Mouse (Mus musculus) MEL (cell line): Measurements from ENCODE around the gene Lyrm1. TPM values are rescaled to one million over a fixed set of nuclear protein-coding genes. Genes with fewer than 3 reads are reported as not detected.
A peak's percentile ranks its signal among the peaks of the same experiment; 100 is the strongest.

Source experiments
- DNase-seq: peaks from one replicate; pipeline ENCODE4 v3.0.0; 2011; ENCODE audit warnings: low read depth, low spot score
- H3K27ac ChIP-seq: 2 replicates; pipeline ENCODE4 v1.5.1; 2012; ENCODE audit warnings: low read depth, mild to moderate bottlenecking, control low read depth, low read length, moderate library complexity; ENCODE audit not compliant: control insufficient read depth
- H3K27me3 ChIP-seq, 2 experiments: fragments of 150-350 bp in 1 of 2; sonication (generic) in 1 of 2; 2 replicates each; pipeline ENCODE4 v1.6.1; 2012; ENCODE audit warnings: low read length in 2 of 2, mild to moderate bottlenecking in 2 of 2, improper control_type of control experiment in 1 of 2, moderate library complexity in 1 of 2; ENCODE audit not compliant: insufficient read depth in 2 of 2, control insufficient read depth in 1 of 2
- H3K36me3 ChIP-seq, 2 experiments: 2 replicates each; pipeline ENCODE4 v1.6.1; 2012 to 2014; ENCODE audit warnings: low read length in 2 of 2, improper control_type of control experiment in 1 of 2, inconsistent platforms in 1 of 2, mild to moderate bottlenecking in 1 of 2; ENCODE audit not compliant: insufficient read depth in 2 of 2, control insufficient read depth in 1 of 2
- H3K4me1 ChIP-seq, 2 experiments: fragments of 150-350 bp in 1 of 2; sonication (generic) in 1 of 2; 2 replicates each; pipeline ENCODE4 v1.6.1; 2012; ENCODE audit warnings: low read length in 2 of 2, improper control_type of control experiment in 1 of 2, mild to moderate bottlenecking in 1 of 2; ENCODE audit not compliant: insufficient read depth in 2 of 2, control insufficient read depth in 1 of 2
- H3K4me3 ChIP-seq, 2 experiments: fragments of 150-350 bp in 1 of 2; sonication (generic) in 1 of 2; 2 replicates each; pipeline ENCODE4 v1.5.1; 2012; ENCODE audit warnings: low read depth in 2 of 2, low read length in 2 of 2, mild to moderate bottlenecking in 2 of 2, moderate library complexity in 2 of 2, control low read depth in 1 of 2, improper control_type of control experiment in 1 of 2; ENCODE audit not compliant: control insufficient read depth in 1 of 2, insufficient read depth in 1 of 2
- H3K79me2 ChIP-seq: 2 replicates; pipeline ENCODE4 v1.6.1; 2012; ENCODE audit warnings: mild to moderate bottlenecking, low read length, moderate library complexity; ENCODE audit not compliant: control insufficient read depth, poor library complexity, insufficient read depth
- H3K9ac ChIP-seq: 2 replicates; pipeline ENCODE4 v1.6.1; 2012; ENCODE audit warnings: low read depth, mild to moderate bottlenecking, control low read depth, low read length, moderate library complexity; ENCODE audit not compliant: control insufficient read depth, poor library complexity, severe bottlenecking
- H3K9me3 ChIP-seq: fragments of 150-350 bp; sonication (generic); replicated peaks from 2 replicates; pipeline ENCODE4 v1.6.1; 2012; ENCODE audit warnings: mild to moderate bottlenecking, low read length, improper control_type of control experiment, moderate library complexity; ENCODE audit not compliant: insufficient read depth
- BHLHE40 ChIP-seq: IDR thresholded peaks from 2 replicates; pipeline ENCODE4 v1.6.1; 2012; ENCODE audit warnings: low read depth, mild to moderate bottlenecking, inconsistent platforms, low read length, improper control_type of control experiment, borderline replicate concordance
- CHD1 ChIP-seq: IDR thresholded peaks from 2 replicates; pipeline ENCODE4 v1.6.1; 2012; ENCODE audit warnings: low read depth, mild to moderate bottlenecking, inconsistent platforms, low read length, improper control_type of control experiment
- CTCF ChIP-seq, 3 experiments: IDR thresholded peaks in 2 of 3; conservative IDR thresholded peaks in 1 of 3; 2 replicates each; pipeline ENCODE4 v1.5.1; 2011 to 2012; ENCODE audit warnings: low read length in 3 of 3, low read depth in 2 of 3, mild to moderate bottlenecking in 2 of 3, improper control_type of control experiment in 1 of 3, inconsistent platforms in 1 of 3, mixed read lengths in 1 of 3, moderate library complexity in 1 of 3; ENCODE audit not compliant: control insufficient read depth in 1 of 3, insufficient read depth in 1 of 3, poor library complexity in 1 of 3, severe bottlenecking in 1 of 3
- E2F4 ChIP-seq: IDR thresholded peaks from 2 replicates; pipeline ENCODE4 v1.6.1; 2011; ENCODE audit warnings: low read depth, low read length, improper control_type of control experiment, borderline replicate concordance
- ELF1 ChIP-seq: IDR thresholded peaks from 2 replicates; pipeline ENCODE4 v1.6.1; 2014; ENCODE audit warnings: low read depth, mild to moderate bottlenecking, inconsistent platforms, low read length, improper control_type of control experiment, moderate library complexity
- ETS1 ChIP-seq: IDR thresholded peaks from 2 replicates; pipeline ENCODE4 v1.6.1; 2012; ENCODE audit warnings: low read depth, mild to moderate bottlenecking, inconsistent platforms, low read length, improper control_type of control experiment, moderate library complexity
- GATA1 ChIP-seq: IDR thresholded peaks from 2 replicates; pipeline ENCODE4 v1.6.1; 2011; ENCODE audit warnings: low read depth, low read length, improper control_type of control experiment
- HCFC1 ChIP-seq: IDR thresholded peaks from 2 replicates; pipeline ENCODE4 v1.6.1; 2012; ENCODE audit warnings: low read depth, mild to moderate bottlenecking, inconsistent platforms, low read length, improper control_type of control experiment, moderate library complexity
- KAT2A ChIP-seq: conservative IDR thresholded peaks from 2 replicates; pipeline ENCODE4 v1.6.1; 2012; ENCODE audit warnings: low read depth, low read length, improper control_type of control experiment, inconsistent platforms
- MAX ChIP-seq: IDR thresholded peaks from 2 replicates; pipeline ENCODE4 v1.6.1; 2011; ENCODE audit warnings: low read length, improper control_type of control experiment
- MAZ ChIP-seq: IDR thresholded peaks from 2 replicates; pipeline ENCODE4 v1.6.1; 2012; ENCODE audit warnings: low read depth, mild to moderate bottlenecking, inconsistent platforms, low read length, improper control_type of control experiment
- MXI1 ChIP-seq: IDR thresholded peaks from 2 replicates; pipeline ENCODE4 v1.6.1; 2011; ENCODE audit warnings: mild to moderate bottlenecking, low read depth, low read length, improper control_type of control experiment
- MYC ChIP-seq: IDR thresholded peaks from 2 replicates; pipeline ENCODE4 v1.6.1; 2011; ENCODE audit warnings: low read depth, mild to moderate bottlenecking, low read length, improper control_type of control experiment, moderate library complexity
- NELFE ChIP-seq: IDR thresholded peaks from 2 replicates; pipeline ENCODE4 v1.6.1; 2011; ENCODE audit warnings: low read depth, low read length, improper control_type of control experiment
- NRF1 ChIP-seq: IDR thresholded peaks from 2 replicates; pipeline ENCODE4 v1.6.1; 2014; ENCODE audit warnings: low read depth, mild to moderate bottlenecking, inconsistent platforms, low read length, improper control_type of control experiment, moderate library complexity; ENCODE audit not compliant: poor library complexity, insufficient read depth, severe bottlenecking
- POLR2A ChIP-seq, 2 experiments: IDR thresholded peaks; 2 replicates each; pipeline ENCODE4 v1.6.1; 2011 to 2012; ENCODE audit warnings: low read length in 2 of 2, mild to moderate bottlenecking in 2 of 2, control low read depth in 1 of 2, improper control_type of control experiment in 1 of 2, low read depth in 1 of 2, moderate library complexity in 1 of 2; ENCODE audit not compliant: control insufficient read depth in 1 of 2, insufficient read depth in 1 of 2, poor library complexity in 1 of 2
- POLR2AphosphoS2 ChIP-seq: IDR thresholded peaks from 2 replicates; pipeline ENCODE4 v1.6.1; 2011; ENCODE audit warnings: low read length, improper control_type of control experiment
- POLR2AphosphoS5 ChIP-seq: IDR thresholded peaks from 2 replicates; pipeline ENCODE4 v1.6.1; 2012; ENCODE audit warnings: low read depth, borderline replicate concordance, mild to moderate bottlenecking, inconsistent platforms, low read length, moderate library complexity, mixed read lengths
- SIN3A ChIP-seq: IDR thresholded peaks from 2 replicates; pipeline ENCODE4 v1.6.1; 2012; ENCODE audit warnings: low read length, improper control_type of control experiment, inconsistent platforms
- TAL1 ChIP-seq: IDR thresholded peaks from 2 replicates; pipeline ENCODE4 v1.6.1; 2012; ENCODE audit warnings: mild to moderate bottlenecking, inconsistent platforms, low read length, moderate library complexity, mixed read lengths
- TCF12 ChIP-seq: IDR thresholded peaks from 2 replicates; pipeline ENCODE4 v1.6.1; 2014; ENCODE audit warnings: low read depth, mild to moderate bottlenecking, inconsistent platforms, low read length, improper control_type of control experiment, moderate library complexity
- UBTF ChIP-seq: IDR thresholded peaks from 2 replicates; pipeline ENCODE4 v1.6.1; 2012; ENCODE audit warnings: low read depth, mild to moderate bottlenecking, inconsistent platforms, low read length, improper control_type of control experiment, moderate library complexity, borderline replicate concordance; ENCODE audit not compliant: insufficient read depth
- USF2 ChIP-seq, 2 experiments: IDR thresholded peaks; 2 replicates each; pipeline ENCODE4 v1.6.1; 2011 to 2012; ENCODE audit warnings: improper control_type of control experiment in 2 of 2, low read length in 2 of 2, borderline replicate concordance in 1 of 2, inconsistent platforms in 1 of 2, low read depth in 1 of 2, mild to moderate bottlenecking in 1 of 2; ENCODE audit not compliant: insufficient read depth in 1 of 2
- ZKSCAN1 ChIP-seq: IDR thresholded peaks from 2 replicates; pipeline ENCODE4 v1.6.1; 2012; ENCODE audit warnings: low read depth, mild to moderate bottlenecking, inconsistent platforms, low read length, improper control_type of control experiment, moderate library complexity
- ZNF384 ChIP-seq: IDR thresholded peaks from 2 replicates; pipeline ENCODE4 v1.6.1; 2012; ENCODE audit warnings: low read depth, mild to moderate bottlenecking, inconsistent platforms, low read length, improper control_type of control experiment
- polyA plus RNA-seq, 2 experiments: library from polyadenylated mRNA; stranded (reverse) in 1 of 2; unstranded in 1 of 2; fragments of >175 nt in 1 of 2; fragments of >200 nt in 1 of 2; gene quantifications; 2 replicates each; pipeline versions ENCODE4 v1.2.1 to v1.2.4; 2012; ENCODE audit warnings: low replicate concordance in 2 of 2, low read depth in 1 of 2; ENCODE audit not compliant: insufficient read length in 2 of 2, insufficient read depth in 1 of 2, missing spikeins in 1 of 2
- total RNA-seq: library from RNA; depleted of rRNA; stranded (reverse); fragments of 300-350 nt; gene quantifications from 2 replicates; pipeline ENCODE4 v1.2.3, GENCODE M21; 2012; rRNA removed

Lyrm1 gene
- total RNA-seq = 2.1 and 4.0 TPM in 2 replicates
- 1 to 10 TPM in 1 of 2 experiments, not detected in 1; 4.4 TPM for polyA plus RNA-seq

GRCm38 (mm10) chr7:119895639-119896512 is at the start of gene Lyrm1, which contains the start of gene Dcun1d3:
TSS of gene Lyrm1 (plus strand) at chr7:119895861.
TSS of gene Dcun1d3 (minus strand) at chr7:119896298.
- peak within 1 kb of the TSS; percentile 57 for H3K27ac ChIP-seq
- H3K9me3 ChIP-seq = no peaks in the 10 kb centered on the region
- peak; percentile 49; the same call in 1 of the 2 replicates for TF ChIP-seq SIN3A
- TF ChIP-seq BHLHE40 = no peak
- TF ChIP-seq HCFC1 = peak; percentile 92
- 0 out of 2 replicates have a peak, but pooled peaks have one; percentile 29 for TF ChIP-seq MYC
- peak; percentile 21; the same call in 1 of the 2 replicates for TF ChIP-seq TCF12
- TF ChIP-seq KAT2A = peak; percentile 64; the same call in 1 of the 2 replicates
- TF ChIP-seq MXI1 = peak; percentile 79; the same call in 1 of the 2 replicates
- peak; percentile 83 for TF ChIP-seq ELF1
- 0 out of 2 replicates have a peak, but pooled peaks have one; percentile 5 for TF ChIP-seq ETS1
- TF ChIP-seq POLR2AphosphoS2 = no peak
- TF ChIP-seq POLR2AphosphoS5 = no peak
- peak; percentile 87; the same call in 1 of the 2 replicates for TF ChIP-seq MAZ
- TF ChIP-seq USF2 (IDR thresholded peaks at IDR 0.05; ENCODE audit: borderline replicate concordance in 1 of 2, insufficient read depth in 1 of 2, low read depth in 1 of 2, low read length in 2 of 2) = no peak
- peak; percentile 48 for TF ChIP-seq NELFE
- TF ChIP-seq POLR2A (IDR thresholded peaks at IDR 0.05; ENCODE audit: control insufficient read depth in 1 of 2, insufficient read depth in 1 of 2, low read depth in 1 of 2, low read length in 2 of 2, poor library complexity in 1 of 2) = peak; percentile 49 to 70; a peak in 3 of 4 replicates
- TF ChIP-seq CHD1 = peak; percentile 98
- H3K4me3 ChIP-seq = peak within 1 kb of the TSS; percentile 84 to 88
- peak within 1 kb of the TSS; percentile 81 for H3K9ac ChIP-seq
- peaks cover 10 to 17% of the 10 kb centered on the region in 2 experiments for H3K4me1 ChIP-seq
- peak; percentile 97 for DNase-seq
- H3K79me2 ChIP-seq = peaks cover 2% of the 10 kb centered on the region; the same call in 1 of the 2 replicates
- H3K27me3 ChIP-seq = no peaks in the 10 kb centered on the region
- peaks cover 0 to 32% of the 10 kb centered on the region in 2 experiments; a peak in 2 of 4 replicates for H3K36me3 ChIP-seq

- Histone ChIP-seq H3K9ac (no peak overlapping the region), H3K4me3 (no peak overlapping the region), H3K27me3 (no peaks in the 10 kb centered on the region), H3K79me2 (no peaks in the 10 kb centered on the region), H3K9me3 (no peaks in the 10 kb centered on the region), H3K36me3 (peaks cover 13 to 14% of the 10 kb centered on the region in 2 experiments), H3K27ac (no peak overlapping the region)
- TF ChIP-seq TCF12 (no peak), E2F4 (no peak), CTCF (IDR thresholded peaks at IDR 0.05 in 2 of 3, conservative IDR thresholded peaks at IDR 0.05 in 1 of 3; ENCODE audit: control insufficient read depth in 1 of 3, insufficient read depth in 1 of 3, low read depth in 2 of 3, low read length in 3 of 3, poor library complexity in 1 of 3, severe bottlenecking in 1 of 3) (no peak), BHLHE40 (no peak), ZNF384 (no peak), MXI1 (no peak), TAL1 (no peak), POLR2A (IDR thresholded peaks at IDR 0.05; ENCODE audit: control insufficient read depth in 1 of 2, insufficient read depth in 1 of 2, low read depth in 1 of 2, low read length in 2 of 2, poor library complexity in 1 of 2) (no peak), NRF1 (no peak), GATA1 (no peak), ZKSCAN1 (no peak), UBTF (no peak), MYC (no peak), MAX (no peak), POLR2AphosphoS5 (no peak)
- TF ChIP-seq, all 39 proteins: peak for 0
- DNase-seq = no peak
- H3K4me1 ChIP-seq = peaks cover 6 to 12% of the 10 kb centered on the region in 2 experiments
Measured at GRCm38 (mm10) chr7:119847396-119847795, 48.3 kb upstream of the Lyrm1 start.
